Mouse (Mus musculus): Measurements from ENCODE around the gene Ddah1.

The Ddah1 gene
- long read RNA-seq, experiment 1, partial matches to known transcripts: 0 of 1 reads
- long read RNA-seq, experiment 1, other reads (novel, unspliced or antisense): 0 of 1 reads
- long read RNA-seq, experiment 2, partial matches to known transcripts: 0 of 1 reads
- long read RNA-seq, experiment 2, other reads (novel, unspliced or antisense): 0 of 1 reads

DNA sequence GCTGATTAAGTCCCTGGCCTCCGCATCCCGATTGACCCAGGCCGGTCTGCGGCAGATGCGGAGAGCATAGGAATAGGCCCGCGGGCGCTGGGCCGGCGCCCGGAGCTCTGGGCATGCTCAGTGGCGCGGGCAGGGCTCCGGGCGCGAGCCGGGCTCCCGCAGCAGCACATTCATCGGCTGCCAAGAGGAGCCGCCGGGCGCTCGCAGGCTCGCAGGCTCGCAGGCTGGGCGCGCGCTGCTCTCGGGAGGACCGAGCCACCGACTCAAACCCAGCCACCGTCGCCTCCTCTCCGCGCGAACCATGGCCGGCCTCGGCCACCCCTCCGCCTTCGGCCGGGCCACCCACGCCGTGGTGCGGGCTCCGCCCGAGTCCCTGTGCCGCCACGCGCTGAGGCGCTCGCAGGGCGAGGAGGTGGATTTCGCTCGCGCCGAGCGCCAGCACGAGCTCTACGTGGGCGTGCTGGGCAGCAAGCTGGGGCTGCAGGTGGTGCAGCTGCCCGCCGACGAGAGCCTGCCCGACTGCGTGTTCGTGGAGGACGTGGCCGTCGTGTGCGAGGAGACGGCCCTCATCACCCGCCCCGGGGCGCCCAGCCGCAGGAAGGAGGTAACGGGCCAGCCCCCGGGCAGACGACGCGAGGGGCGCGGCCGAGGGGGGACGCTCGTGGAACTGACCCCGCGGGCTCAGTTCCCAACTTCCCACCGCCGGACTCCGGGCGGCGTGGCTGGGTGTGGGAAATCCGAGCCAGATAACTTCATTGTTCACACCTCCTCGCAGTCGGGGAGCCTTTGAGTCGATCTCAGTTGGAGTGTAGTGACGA is at the start of gene Ddah1:
Ddah1 (plus strand) TSS at position 115 of the 818 bp plus-strand sequence.
- intact Hi-C loops (cut with DNase I): no loop called here

DNA sequence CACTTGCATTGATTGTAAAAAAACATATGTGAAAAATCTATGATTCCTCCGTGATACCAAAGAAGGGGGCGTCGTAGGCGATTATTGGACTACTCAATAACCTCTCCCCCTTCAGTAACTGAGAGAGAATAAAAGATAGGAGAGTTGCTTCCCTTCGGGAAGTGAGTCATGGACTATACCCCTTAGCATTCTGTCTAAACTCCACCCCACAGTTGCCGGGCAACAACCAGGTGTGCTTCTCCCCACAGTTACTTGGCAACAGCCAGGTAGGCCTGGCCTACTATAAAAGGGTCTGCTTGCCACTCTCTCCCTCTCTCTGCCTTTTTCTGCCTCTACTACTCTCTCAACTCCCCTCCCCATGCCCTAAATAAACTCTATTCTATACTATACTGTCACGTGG is 42.6 kb upstream of the Ddah1 start:
- intact Hi-C loops (cut with DNase I): no loop called here

DNA sequence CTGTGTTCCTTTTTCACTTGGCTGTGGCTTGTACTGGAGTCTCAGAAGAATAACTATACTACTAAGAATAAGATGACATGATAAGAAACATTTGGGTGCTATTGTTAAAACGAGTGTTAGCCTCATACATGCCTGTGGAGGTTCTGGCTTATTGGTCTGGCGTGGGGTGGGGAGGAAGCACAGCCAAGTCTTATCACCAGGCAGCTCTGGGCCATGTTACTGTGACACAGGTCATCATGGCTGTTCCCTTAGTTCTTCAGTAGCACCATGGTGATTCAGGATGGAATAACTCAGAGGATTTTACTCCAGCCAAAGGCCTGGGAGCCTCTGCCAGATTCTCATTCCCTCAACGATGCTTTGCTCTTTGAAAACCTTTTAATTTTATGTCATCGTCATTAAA is 38.8 kb upstream of the Ddah1 start:
- intact Hi-C loops (cut with DNase I): no loop called here

DNA sequence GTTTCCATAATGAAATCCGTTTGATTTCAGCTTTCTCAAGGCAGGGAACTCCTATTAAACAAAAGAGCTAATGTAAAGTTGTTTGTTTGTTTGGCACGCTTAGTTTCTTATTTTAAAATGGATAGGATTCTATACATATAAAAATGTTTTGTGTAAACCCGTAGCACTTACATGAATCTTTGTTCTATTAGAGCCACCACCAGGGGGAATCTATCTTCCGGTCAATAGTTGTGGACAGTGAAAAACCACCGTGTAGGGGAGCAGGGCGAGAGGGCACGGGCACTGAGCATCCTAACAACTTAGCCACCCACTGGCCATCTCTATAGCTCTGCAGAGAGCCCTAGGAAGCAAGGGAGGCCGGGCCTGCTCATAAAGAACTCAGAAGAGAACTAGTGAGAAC is 33.4 kb upstream of the Ddah1 start:
- intact Hi-C loops (cut with DNase I): no loop called here

DNA sequence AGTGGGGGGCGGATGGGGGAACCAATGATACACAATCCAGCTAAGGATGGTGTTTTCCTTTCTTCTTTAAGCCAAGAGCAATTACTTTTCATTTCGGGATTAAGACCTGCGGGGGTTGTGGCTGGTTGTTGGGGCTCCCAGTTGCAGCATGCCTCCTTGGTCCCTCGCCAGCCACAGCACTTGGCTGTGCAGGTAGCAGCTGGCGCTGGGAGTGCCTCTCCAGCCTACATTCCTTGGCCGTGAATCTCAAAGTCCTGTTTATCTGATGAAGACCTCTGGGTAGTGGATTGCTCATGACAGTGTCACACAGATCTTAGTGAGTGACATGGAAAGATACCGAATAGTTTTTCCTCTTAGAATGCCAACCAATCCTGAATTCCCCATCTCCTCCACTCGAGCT is 30.1 kb upstream of the Ddah1 start:
- intact Hi-C loops (cut with DNase I): no loop called here

DNA sequence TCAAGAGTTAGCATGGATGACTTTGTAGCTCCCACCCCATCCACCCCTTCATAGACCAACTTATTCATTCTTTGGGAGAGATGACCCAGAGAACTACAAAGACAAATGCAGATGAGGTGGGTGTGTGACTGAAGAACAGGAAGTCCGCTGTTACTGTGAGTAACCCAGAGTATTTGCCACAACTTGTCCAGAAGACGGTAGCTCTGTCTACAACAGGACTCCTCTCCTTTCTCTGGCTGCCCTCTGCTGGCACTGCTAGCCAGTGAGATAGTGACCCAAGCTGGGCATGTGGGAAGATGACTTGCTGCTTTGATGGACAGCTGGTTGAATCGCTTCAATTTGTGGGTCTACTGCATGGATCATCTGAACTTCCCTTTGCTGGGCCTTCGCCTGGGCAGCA is 28.9 kb upstream of the Ddah1 start:
- intact Hi-C loops (cut with DNase I): no loop called here

DNA sequence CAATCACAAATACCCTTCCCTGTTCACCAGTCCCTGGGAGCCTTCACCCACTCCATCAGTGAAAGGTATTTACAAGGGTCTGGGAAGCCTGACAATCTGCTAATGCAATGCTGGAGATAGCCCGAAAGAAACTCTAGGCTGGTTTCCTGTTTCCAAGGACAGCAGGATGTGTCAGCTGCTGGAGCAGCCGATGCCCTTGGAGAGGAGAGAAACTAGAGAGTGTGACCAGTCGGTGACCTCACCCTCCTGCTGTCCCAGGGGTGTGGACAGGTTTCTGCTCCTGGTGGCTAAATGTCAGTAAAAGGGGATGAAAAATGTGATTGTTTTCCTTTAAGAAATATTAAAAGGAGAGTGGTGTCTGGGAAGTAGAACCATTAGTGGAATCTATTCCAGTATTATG is 28.4 kb upstream of the Ddah1 start:
- intact Hi-C loops (cut with DNase I): no loop called here

DNA sequence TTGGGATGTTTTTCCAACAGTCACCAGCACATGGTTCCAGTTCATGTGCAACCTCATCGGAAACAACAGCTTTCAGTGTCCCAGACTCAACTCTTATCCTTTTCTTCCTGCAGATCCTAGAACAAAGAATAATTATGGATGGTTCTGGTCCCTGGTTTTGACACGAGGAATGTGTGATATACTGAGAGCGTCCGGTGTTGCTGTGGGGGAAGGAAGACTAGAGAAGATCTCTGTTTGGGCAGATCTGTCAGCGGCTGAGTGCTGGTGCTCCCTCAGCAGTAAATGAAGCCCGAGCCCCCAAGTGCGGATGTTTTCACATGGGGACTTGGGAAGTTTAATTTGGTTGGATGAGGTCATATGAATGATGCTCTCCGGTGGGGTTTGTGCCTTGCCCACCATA is 23.6 kb upstream of the Ddah1 start:
- intact Hi-C loops (cut with DNase I): no loop called here

DNA sequence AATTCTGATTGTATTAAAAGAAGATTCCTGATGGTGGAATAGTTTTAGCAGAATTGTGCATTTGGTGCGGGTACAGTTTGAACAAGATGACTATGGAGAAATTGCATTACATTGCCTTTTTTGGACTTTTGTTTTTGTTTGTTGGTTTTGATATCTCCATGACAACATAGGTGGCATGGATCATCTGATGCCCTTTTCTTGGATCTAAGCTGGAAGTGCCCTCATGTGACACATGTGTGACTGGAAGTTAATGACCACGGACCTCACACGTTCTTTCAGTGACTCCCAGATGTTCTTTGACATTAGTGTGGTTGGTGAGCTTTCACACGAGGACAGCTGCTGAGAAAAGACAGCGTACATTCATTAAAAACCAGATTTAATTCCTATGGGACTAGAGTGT is 21.9 kb upstream of the Ddah1 start:
- intact Hi-C loops (cut with DNase I): no loop called here

DNA sequence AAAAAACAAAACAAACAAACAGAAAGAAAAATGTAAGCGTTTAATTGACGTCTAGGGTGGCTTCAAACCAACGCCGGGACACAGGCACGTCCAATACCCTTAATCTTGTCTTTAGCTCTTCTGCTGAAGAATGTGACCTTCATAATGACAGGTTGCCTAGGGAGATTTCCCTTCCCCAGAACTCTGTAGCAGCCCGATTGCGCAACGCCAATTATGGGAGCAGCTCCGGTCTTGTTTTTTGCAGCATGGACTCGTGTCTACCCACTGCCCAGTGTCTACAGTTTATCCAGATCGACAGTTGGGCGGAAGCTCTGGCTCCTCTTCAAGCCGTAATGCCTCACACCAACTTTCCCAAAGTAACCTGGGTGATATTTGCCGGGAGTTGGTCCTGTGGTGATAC is 19.8 kb upstream of the Ddah1 start:
- intact Hi-C loops (cut with DNase I): no loop called here

DNA sequence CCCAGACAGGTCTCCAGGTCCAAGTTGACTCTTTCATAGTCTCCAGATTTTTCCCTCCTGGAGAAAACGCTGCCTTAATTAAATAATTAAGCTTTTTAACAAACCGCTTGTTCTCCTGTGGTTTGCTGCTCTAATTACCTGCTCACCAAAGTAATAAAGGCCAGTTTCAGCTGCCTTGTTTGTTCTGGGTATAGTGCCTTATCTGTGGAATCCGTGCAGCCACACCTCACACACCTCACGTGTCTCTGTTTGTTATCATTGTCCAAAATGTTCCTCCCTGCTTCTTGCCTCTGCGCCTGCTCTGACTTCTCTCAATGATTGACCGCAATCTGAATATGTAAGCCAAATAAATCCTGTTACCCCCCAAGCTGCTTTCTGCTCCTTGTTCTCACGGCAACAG is 18.6 kb upstream of the Ddah1 start:
- intact Hi-C loops (cut with DNase I): no loop called here

DNA sequence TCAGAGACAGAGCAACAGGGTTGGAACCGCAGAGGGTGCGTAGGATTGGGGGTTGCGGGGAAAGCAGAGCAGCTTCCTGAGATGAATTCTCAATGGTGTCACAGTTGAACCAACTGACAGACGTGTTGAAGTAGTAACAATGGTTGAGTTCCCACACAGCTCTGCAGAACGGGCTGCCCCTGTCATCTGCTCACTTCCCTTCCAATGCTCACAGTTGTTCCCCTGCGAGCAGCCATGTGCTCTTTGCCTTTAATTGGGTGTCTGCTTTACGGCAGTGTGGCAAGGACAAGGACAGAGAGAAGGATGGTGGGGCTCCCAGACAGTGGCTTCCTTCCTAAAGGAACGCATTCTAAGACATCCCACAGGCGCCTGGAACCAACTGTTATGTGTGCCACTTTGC is 15.4 kb upstream of the Ddah1 start:
- intact Hi-C loops (cut with DNase I): no loop called here

DNA sequence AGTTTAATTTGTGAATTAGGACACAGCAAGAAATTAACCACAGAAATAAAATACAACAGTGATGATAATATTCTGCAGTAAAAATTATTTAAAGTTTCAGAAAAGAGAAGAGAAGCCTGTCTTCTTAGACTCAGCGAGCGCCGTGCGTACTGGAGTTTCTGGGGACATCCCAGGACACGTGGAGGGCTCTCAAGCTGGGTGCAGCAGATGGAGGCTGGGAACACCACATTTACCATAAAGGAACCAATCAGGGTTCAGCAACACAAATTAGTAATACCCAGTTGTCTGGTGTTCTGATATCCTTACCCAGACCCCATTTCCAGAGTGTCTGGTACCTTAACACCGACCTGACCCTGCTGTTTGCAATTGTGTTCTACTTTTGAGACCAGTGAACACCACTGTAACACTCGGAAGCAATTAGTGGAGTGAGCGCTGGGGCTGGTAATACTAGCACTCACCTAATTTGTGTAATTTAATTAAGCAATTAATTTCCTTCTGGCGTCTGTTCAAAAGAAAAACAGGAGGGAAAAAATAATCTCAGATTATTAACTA is 14.9 kb upstream of the Ddah1 start:
- intact Hi-C loops (cut with DNase I): no loop called here

DNA sequence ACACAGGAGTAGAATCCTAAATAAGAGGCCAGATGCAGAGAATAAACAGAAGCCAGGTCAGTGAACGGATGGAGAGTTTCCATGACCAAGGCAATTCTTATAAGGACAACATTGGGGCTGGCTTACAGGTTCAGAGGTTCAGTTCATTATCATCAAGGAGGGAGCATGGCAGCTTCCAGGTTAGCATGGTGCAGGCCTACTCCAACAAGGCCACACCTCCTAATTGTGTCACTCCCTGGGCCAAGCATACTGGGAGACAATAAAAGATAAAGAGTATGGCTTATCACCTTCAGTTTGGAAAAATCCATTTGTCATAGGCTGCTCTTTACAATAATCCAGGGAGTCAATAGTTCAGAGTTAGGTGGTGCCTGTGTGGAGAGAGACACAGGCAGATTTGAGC is 9.8 kb upstream of the Ddah1 start:
- intact Hi-C loops (cut with DNase I): no loop called here

DNA sequence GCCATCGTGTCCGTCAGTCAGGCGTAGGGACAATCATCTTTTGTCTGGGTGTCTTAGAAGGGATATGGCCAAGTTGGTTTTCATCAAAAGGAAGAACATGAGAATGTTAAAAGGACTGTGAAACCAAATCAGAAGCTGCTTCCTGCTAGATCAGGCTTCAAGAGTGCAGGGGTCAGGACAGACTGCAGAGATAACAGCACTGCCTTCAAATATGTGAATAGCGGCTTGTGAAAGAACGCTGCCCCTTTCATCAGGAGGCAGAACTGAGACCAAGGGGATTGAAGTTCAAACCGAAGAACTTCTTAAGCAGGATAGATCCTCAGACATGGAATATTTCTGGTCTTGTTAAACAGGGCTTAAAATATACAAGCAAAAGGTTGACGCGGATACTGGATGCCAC is 2.0 kb upstream of the Ddah1 start:
- intact Hi-C loops (cut with DNase I): no loop called here

DNA sequence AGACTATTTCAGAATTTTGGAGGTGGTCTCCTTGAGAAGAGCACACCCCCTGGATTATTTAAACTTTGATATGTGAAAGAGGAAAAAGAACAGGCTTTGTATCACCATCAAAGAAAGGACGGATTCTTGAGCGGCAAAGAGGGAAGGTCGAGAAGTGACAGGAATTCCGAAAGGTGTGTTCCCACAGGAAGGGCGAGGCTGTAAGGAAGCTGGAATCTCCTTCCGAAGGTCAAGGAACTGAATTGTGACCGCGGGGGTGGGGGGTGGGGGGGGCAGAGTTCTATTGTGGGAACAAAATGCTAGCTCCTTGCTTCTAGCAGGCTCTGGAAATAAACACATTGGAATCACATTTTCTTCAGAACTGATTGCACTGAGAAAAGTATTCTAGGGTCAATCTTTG is 1.3 kb upstream of the Ddah1 start:
- intact Hi-C loops (cut with DNase I): no loop called here

DNA sequence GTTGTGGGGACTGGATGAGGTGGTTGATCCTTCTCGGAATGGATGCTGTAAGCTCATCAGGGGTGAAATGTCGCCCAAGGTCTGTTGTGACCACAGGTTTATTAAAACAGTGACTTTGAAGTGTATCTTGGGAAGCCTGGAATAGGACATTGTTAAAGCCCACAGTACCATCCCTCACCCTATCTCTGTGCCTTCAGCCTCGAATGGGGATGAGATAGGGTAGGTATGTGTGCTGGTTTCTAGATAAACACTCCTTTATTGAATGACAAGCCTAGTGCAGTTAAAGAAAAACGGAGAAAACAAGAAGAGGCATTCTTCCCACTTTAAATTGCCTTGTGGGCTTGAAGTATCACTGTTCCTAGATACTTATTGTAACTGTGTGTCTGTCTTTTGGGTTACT is 631 bp upstream of the Ddah1 start:
- intact Hi-C loops (cut with DNase I): no loop called here

DNA sequence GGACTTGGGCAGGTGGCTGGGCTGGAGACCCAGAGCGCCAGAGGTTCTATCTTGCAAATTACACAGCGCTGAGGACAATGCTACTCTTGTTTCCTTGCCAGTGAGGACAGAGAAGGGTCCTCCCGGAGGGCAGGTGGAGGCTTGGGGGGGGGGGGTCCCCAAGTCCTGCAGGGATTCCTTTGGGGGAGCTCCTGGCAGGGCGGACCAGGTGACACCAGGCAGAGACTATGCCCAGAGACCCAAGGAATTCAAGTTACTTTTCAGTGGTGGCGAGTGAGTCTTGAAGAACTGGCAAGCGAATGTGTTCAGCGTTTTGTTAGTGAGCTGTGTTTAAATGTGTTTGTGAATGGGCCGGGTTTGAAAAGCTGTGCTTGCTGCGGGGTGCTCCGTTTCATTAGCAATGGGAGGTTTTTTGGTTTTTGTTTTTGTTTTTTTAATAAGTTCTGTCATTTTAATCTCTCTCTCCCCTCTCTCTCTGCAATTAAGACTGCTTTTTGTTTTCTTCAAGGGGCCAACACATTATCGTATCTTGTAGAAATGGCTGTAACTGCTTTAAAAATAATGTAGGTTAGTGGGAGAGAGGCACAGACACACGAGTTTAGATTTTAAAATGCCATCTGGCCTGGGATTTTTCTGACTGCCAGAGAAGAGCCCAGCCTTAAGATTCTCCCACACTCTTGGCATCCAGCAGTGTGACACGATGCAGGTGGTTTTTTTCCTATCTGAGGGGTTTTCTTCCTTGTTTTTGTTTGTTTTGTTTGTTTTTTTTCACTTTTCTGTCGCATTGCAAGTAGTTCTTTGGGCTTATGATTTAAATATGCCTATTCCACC is 1.1 kb downstream of the Ddah1 start:
- intact Hi-C loops (cut with DNase I): no loop called here

DNA sequence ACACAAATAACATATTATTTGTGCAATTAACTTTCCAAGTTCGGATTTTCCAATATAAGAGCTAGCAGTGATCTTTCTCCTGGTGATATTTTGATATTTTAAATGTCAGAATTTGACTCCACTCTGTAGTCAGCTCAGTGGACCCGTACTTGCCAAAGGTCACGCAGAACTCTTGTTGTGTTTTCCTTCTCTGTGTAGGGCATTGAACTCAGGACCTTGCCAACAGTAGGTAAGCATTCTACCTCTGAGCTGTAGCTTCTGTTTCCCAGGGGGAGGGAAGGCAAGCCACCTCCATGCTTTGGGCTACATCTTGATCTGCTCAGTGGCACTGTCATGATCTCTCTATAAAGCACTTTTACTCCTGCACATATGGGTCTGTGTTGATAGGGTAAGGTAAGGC is 2.1 kb downstream of the Ddah1 start:
- intact Hi-C loops (cut with DNase I): no loop called here

DNA sequence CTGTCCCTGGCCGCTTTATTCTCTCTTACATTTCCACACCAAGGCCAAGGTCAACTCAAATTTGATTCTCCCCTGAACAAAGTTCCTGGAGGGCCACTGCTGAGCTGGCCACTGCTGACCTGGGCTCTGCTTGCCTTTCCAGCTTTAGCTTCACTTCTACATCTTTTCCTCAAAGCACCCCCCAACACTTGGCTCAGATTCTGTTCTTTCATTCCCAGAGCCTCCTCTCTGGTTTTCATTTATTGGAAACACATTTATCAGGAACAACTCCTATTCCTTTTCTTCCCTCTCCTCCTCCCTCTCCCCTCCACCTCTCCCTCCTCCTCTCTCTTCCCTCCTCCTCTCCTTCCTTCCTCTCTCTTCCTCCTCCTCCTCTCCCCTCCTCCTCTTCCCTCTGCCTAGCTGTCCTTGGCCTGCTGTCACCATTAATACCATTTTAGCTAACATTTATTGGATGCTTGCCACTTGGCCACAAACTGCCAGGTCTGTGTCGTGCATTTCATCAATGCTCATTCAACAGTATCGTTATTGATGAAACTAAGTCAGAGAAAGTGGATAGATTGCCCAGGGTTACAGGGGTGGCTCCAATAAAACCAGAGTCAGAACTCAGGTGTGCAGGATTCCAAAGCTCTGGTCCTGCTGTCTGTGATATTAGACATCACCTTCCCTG is 3.2 kb downstream of the Ddah1 start:
- intact Hi-C loops (cut with DNase I): no loop called here

DNA sequence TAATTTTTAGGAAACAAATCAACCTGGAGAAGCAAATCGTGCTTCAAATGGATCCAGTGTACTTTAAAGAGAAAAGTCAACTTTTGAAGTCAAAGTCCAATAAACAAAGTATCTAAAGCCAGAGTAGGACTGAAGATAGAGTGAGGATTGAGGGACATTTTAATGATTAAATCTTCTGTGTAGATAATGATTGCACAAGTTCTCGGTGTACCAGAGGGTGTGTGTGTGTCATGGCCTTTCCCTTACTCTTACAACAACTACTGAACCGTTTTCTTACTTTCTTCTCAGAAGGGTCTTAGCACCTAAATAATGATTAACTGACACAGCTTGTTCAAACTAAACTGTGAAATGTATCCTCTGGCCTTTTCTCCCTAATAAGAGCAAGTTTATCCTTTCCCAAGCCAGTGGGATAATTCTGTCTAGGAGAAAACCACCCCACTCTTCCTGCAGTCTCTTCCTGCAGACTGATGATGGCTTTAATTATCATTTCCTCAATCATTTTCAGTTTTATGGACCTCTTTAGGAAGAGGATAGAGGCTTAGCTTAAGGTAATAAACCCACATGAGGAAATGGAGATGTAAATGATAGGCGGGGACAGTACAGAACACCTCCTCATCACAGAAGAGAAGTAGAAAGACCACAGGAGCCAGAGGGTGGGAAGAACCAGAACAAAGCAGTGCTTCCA is 4.6 kb downstream of the Ddah1 start:
- intact Hi-C loops (cut with DNase I): no loop called here

All from adrenal gland (tissue).